7 mouse cellular contexts compared by ENCODE assay signal in genomic region chr5:140798158-140798557, GRCm38 (mm10). TPM values are rescaled to one million over a fixed set of nuclear protein-coding genes. Genes with fewer than 3 reads are reported as not detected.
DNase-seq lines count a peak whose midpoint lies in the region; ATAC-seq lines count a peak whose summit lies in the region.

No protein-coding gene starts in this region.

- peak; percentile 39 for ATAC-seq in CD4-positive, CD25-positive, alpha-beta regulatory T cell, adult 4 months

- DNase-seq in adrenal gland, postnatal 10 days = peak; percentile 73
- DNase-seq in heart, adult 9 months (ENCODE audit: low spot score in 2 of 2) = peak; percentile 80 to 85
- DNase-seq in kidney, postnatal 14 days = peak; percentile 35
- DNase-seq in yolk sac, embryonic 10.5 days (ENCODE audit: low spot score) = peak; percentile 42
- DNase-seq in embryo, embryonic 11 days = no peak
- no peak for DNase-seq in cerebellum, adult 11 months

RNA-seq across cellular contexts. Expression of gene Gna12, which starts 32.1 kb away (rescaled TPM):
- polyA plus RNA-seq in CD4-positive, CD25-positive, alpha-beta regulatory T cell, adult 4 months (2017; shearing (Covaris generic)) = 1 to 10 TPM; 4.3 to 6.0 TPM
- 100 to 1,000 TPM; 113 to 121 TPM for total RNA-seq in adrenal gland, postnatal 10 days (2021)

Comparison
In these comparisons a context has a peak if more than half of its experiments do, and no peak if none do; other contexts are left out.
1. DNase-seq: peak in adrenal gland, postnatal 10 days (single experiment), heart, adult 9 months (2 of 2), kidney, postnatal 14 days (single experiment) and yolk sac, embryonic 10.5 days (single experiment); none in embryo, embryonic 11 days (single experiment) and cerebellum, adult 11 months (single experiment).